Mouse (Mus musculus): Measurements from ENCODE around the gene Txndc2.
A peak's percentile ranks its signal among the peaks of the same experiment; 100 is the strongest.

Txndc2 gene

DNA sequence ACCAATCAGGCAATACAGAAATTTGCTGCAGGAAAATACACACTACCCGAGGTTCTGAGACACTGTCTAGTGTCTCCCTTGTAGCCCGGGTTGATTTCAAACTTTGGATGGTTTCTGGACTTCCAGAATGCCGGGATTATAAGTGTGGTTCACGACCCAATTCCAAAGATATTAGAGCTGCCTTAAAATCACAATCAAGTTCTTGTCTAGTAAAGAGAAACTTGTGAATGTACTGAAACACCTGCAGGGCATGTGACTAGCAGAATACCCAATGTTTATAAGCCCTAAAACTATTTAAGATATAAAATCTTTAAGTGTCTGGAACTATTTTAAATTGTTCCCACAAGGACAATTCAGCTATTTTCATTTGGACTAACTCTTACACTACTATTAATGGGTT lies 30.2 kb downstream of the Txndc2 start:
- DNase-seq: no peak

DNA sequence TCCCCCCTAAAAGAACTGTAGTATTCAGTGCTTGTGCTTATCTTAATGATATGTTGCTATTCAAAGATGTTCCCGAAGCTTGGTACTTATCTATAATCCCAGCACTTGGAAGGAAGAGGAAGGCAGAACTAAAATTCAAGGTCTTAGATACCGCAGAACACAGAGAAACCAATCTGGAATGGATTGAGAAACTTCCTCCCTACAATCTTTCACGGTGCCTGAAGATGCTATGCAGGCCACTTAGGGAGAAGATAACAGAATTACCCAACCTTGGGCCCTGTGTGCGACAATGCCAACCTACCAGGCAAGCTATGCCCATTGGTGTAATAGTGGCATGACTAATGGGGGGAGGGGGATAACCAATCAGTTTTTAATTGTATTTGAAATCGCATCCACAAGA lies 33.2 kb downstream of the Txndc2 start:
- DNase-seq: no peak

DNA sequence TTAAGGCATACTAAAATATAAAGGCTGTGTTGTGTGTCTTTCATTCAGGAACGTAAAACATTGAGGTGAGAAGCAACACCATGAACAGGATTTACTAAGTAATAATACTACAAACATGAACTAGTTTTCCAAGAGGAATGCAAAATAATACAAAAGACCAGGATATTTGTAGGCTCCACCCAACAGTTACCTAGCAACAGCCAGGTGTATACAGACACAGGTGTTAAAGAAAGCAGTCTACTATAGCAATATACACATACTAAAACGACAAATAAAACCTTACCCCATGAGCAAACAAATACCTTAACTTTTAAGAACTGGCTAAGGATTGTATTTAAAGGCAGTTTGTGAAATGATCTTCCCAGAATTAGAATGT lies 33.7 kb downstream of the Txndc2 start:
- DNase-seq: no peak

DNA sequence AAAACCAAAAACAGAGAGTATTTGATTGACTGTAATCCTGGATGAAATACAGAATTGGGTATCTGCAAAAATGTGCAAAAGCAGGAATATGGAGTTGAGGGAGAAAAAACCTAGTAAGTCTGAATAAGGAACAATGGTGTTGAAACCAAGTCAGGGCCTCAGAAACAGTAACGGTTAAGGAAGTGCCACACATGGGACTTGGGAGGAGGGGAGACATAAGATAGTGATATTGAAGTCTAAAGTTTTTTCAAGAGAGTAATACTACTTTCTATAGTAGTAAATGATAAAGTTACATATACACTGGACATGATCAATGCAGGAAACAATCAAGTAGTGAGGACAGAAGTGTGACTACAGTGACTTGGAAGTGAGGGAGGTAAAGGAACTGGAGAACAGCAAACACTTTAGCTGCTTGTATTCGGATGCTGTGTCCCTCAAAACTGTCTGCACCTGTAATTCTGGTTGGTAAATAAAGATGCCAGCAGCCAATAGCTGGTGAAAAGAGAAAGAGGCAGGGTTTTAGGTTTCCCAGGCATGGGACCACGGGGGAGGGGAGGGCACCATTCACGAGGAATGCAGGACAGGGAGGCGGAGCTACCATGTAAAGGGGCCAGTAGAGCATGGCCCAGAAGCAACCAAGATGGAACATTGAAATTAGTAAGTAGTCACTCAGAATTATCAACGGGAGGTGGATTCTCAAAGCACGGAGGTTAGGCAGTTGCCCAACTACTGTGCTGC lies 34.2 kb downstream of the Txndc2 start:
- DNase-seq: peak; percentile 42 to 58

DNA sequence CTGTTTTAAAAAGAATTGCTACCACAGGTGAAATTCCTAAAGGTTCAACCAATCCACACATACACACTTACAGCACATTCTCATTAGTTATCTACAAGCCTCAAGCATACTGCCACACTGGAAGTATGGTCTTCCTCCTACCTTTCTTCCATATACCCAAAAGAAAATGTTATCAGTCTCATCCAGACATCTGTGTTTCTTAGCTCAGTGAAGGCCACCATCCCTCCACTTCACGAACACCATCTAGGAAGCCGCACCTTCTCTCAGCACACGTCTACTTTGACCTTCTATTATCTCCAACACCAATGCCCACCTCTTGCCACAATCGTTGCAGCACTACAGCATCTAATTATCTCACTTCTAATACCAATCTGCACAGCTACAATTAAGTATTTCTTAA lies 36.0 kb downstream of the Txndc2 start:
- DNase-seq: no peak

DNA sequence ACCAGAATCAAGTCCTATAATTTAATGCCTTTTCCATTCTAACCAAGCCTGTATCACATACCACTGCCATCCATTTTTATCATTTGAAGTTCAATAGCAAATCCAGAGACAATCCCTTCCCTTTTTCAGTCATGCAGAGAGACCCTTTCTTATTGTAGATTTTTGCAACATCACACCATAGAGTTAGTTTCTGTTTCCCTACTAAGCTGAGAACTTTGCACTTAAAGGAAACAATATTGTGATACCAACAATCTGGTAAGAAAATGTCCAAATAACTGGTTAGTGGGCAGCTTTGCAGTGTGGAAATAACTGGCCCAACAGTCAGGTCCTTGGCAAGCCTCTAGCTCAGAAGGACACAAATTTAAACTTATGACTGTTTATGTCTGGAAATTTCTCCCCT lies 37.1 kb downstream of the Txndc2 start:
- no peak for DNase-seq

DNA sequence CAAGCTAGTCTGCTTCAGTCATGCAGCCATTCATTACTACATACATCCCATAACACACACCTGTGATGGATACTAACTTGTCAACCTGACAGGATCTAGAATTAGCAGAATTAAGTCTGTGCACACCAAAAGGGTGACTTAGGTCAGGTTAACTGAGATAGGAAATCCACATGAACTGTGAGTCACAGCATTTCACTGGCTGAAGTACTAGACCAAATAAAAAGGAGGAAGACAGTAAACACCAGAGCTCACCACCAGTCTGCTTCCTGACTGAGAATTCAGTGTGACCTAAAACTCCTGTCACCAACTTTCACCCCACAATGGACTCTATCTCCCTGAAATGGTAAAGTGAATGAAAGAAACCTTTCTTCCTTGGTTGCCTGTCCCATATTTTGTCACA lies 37.7 kb downstream of the Txndc2 start:
- no peak for DNase-seq

DNA sequence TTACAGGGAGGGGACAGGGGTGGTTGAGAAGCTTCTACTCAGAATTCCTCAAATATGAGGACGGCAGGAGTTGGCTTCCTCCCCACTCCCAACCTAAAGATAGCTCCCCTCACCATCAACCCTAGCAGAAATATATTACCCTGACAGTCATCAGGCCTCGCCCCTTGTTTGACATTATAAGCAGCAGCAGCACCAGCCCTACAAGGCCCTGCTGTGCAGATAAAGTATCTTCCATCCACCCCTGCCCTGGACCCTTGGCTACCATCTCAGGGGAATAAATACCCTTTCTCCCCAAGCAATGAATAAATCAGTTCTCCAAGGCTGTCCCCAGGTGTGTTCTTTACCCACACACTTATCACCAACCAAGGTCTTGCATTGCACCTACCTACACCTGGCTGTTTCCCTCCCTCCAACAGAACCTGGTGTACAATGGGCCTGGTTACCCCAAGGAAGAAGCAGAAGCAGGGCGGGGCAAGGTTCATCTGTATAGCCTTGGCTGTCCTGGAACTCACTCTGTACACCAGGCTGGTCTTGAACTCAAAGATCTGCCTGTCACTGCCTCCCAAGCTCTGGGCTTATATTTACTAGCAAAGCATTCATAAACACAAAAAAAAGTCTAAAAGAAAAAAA lies 44.0 kb downstream of the Txndc2 start:
- DNase-seq: no peak

DNA sequence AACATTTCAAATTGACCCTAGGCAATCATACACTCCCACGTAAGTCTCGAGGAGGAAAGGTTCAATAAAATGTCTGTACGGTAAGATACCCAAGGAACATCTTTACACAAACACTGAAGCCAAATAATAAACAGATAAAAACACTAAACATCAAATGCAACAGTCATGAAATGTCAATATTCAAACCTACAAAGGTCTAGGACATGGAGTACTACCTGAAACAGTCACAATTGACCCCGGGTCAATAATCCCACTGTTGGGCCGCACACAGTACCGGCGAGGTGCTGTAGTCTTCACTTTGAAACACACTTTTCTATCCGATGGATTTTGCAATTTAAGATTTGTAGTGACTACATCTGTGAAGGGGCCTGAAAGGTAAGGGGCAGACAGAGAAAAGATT lies 47.3 kb downstream of the Txndc2 start:
- DNase-seq: no peak
